Mouse (Mus musculus) cerebellum, adult 2 months (tissue): ENCODE results near the gene Cabin1. TPM values are rescaled to one million over a fixed set of nuclear protein-coding genes. Genes with fewer than 3 reads are reported as not detected.

Experiments
- DNase-seq, 2 experiments: peaks; one replicate each; pipeline ENCODE4 v3.0.0; 2021
- H3K27ac ChIP-seq: fragments of 200-500 bp; 2 replicates; pipeline ENCODE4 v1.5.1; 2012; ENCODE audit warnings: low read length, control low read depth, inconsistent platforms; ENCODE audit not compliant: insufficient read depth
- H3K27me3 ChIP-seq: fragments of 200-500 bp; 2 replicates; pipeline ENCODE4 v1.6.1; 2012; ENCODE audit warnings: inconsistent platforms, mild to moderate bottlenecking, low read length, moderate library complexity; ENCODE audit not compliant: control insufficient read depth, insufficient read depth
- H3K4me1 ChIP-seq: fragments of 200-500 bp; 2 replicates; pipeline ENCODE4 v1.6.1; 2011; ENCODE audit warnings: low read length; ENCODE audit not compliant: control insufficient read depth, insufficient read depth
- H3K4me3 ChIP-seq: fragments of 200-500 bp; replicated peaks from 2 replicates; pipeline ENCODE3; 2011; ENCODE audit warnings: mild to moderate bottlenecking, low read depth, low read length, control low read depth; ENCODE audit not compliant: insufficient read depth
- CTCF ChIP-seq: fragments of 200-500 bp; IDR thresholded peaks from 2 replicates; pipeline ENCODE4 v1.5.1; 2011; ENCODE audit warnings: low read depth, mild to moderate bottlenecking, control low read depth, low read length, moderate library complexity, borderline replicate concordance; ENCODE audit not compliant: insufficient read depth
- POLR2A ChIP-seq: fragments of 200-500 bp; IDR thresholded peaks from 2 replicates; pipeline ENCODE4 v1.6.1; 2011; ENCODE audit warnings: low read length, control low read depth, borderline replicate concordance; ENCODE audit not compliant: insufficient read depth
- WGBS: fragments of 180-500 bp; shearing (Covaris S2); methylation state at CpG from one replicate; pipeline ENCODE4 v1.1.7; 2018; 5-methylcytosine and 5-hydroxymethylcytosine counted together
- polyA plus RNA-seq: library from polyadenylated mRNA; depleted of rRNA; stranded (reverse); fragments of >200 nt; gene quantifications from 2 replicates; pipeline ENCODE4 v1.2.3, GENCODE M21; 2012

Cabin1 gene
- polyA plus RNA-seq, 1 experiment: 48.6 TPM

DNA sequence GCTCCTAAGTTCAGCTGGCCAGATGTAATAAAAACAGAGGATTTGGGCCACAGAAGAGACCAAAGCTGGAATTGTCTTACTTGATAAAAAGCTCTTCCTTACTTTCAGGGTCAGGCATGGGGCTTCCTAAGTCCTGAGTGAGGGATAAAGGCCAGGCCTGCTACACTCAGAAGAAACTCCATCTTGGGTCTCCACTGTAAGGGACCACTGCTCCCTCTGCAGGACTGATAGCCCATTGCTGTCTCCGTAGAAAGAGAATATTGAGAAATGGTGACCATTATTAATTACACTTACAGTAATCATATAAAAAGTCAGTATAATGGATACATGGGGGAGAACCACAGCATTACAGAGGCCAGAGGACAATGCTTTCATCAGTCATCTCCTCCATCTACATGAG lies 60.6 kb downstream of the Cabin1 start:
- H3K27me3 ChIP-seq: no peaks in the 10 kb centered on the region
- no peak overlapping the region for H3K4me3 ChIP-seq
- peak in 1 of 2 experiments; percentile 36 for DNase-seq
- 63% methylated on average over 1 of the region's 1 CpGs for WGBS
- H3K4me1 ChIP-seq: peaks cover 30% of the 10 kb centered on the region
- TF ChIP-seq POLR2A (no peak), CTCF (peak; percentile 41; the same call in 1 of the 2 replicates)
- peak overlapping the region; percentile 80 for H3K27ac ChIP-seq

DNA sequence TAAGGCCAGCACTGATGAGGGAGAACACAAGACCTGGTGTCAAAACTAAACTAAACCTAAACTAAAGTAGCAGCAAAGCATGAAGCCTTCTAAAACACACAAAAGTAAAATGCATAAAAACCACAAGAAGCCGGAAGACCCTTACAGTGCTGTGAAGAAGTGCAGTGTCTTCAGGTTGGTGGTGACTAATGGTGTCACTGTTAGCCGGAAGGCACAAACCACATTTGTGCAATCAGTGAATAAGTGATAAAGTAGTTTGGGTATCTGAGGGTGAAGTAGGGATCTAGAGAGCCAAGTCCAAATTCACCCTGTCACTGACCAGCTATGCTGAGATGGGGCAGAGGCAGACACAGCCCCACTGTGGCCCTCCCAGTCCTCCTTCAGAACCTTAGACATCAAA lies 61.6 kb downstream of the Cabin1 start:
- H3K4me3 ChIP-seq: no peak overlapping the region
- TF ChIP-seq POLR2A: no peak
- no peak for TF ChIP-seq CTCF
- no peak for DNase-seq

GRCm38 (mm10) chr10:75701280-75701679 lies 62.9 kb downstream of the Cabin1 start:
- no peak overlapping the region for H3K27ac ChIP-seq
- TF ChIP-seq CTCF (no peak), POLR2A (no peak)
- no peaks in the 10 kb centered on the region for H3K27me3 ChIP-seq
- H3K4me3 ChIP-seq: no peak overlapping the region
- WGBS: 87% methylated on average over 6 of the region's 6 CpGs
- H3K4me1 ChIP-seq: peaks cover 23% of the 10 kb centered on the region
- no peak for DNase-seq

More for the DNA sequence above, 61.6 kb downstream of the Cabin1 start:
- Histone ChIP-seq H3K27ac (no peak overlapping the region), H3K4me1 (peaks cover 23% of the 10 kb centered on the region), H3K27me3 (no peaks in the 10 kb centered on the region)
- WGBS: 97% methylated on average over 2 of the region's 2 CpGs

- 97% methylated on average over 3 of the region's 3 CpGs for WGBS
- TF ChIP-seq CTCF (no peak), POLR2A (no peak)
These were observed 66.4 kb downstream of the Cabin1 start for GRCm38 (mm10) chr10:75697693-75698092.

GRCm38 (mm10) chr10:75696597-75697355 lies 67.4 kb downstream of the Cabin1 start:
- H3K4me3 ChIP-seq: no peak overlapping the region
- 94% methylated on average over 7 of the region's 7 CpGs for WGBS
- peaks cover 28% of the 10 kb centered on the region for H3K4me1 ChIP-seq
- DNase-seq: no peak
- H3K27ac ChIP-seq: no peak overlapping the region
- no peaks in the 10 kb centered on the region for H3K27me3 ChIP-seq
- no peak for TF ChIP-seq POLR2A
- no peak for TF ChIP-seq CTCF

More at GRCm38 (mm10) chr10:75697693-75698092, 66.4 kb downstream of the Cabin1 start:
- Histone ChIP-seq H3K4me3 (no peak overlapping the region), H3K4me1 (peaks cover 28% of the 10 kb centered on the region), H3K27me3 (no peaks in the 10 kb centered on the region), H3K27ac (no peak overlapping the region)
- DNase-seq: no peak

DNA sequence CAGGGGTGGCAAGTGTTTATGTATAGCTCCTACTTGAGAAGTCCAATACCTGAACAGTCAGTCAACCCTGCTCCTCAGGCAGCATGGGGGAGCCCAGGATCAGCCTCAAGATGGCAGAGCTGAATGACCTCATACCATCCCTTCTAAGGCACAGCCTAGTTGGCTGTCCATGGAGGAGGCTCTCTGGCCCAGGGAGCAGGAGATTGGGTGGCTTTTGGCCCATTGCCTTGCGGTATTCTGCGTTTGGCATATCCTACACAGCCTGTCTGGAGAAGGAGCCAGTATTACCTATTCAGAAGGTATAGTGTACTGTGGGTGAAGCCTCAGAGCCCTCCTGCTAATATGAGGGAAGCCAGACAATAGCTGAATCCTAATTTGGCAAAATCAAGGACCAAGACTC lies 68.6 kb downstream of the Cabin1 start:
- Histone ChIP-seq H3K27ac (no peak overlapping the region), H3K27me3 (no peaks in the 10 kb centered on the region), H3K4me3 (no peak overlapping the region), H3K4me1 (peaks cover 28% of the 10 kb centered on the region)
- DNase-seq: peak; percentile 39 to 40
- TF ChIP-seq CTCF (no peak), POLR2A (no peak)
- 61% methylated on average over 2 of the region's 2 CpGs for WGBS

GRCm38 (mm10) chr10:75695078-75695477 lies 69.1 kb downstream of the Cabin1 start:
- WGBS: 54% methylated on average over 5 of the region's 5 CpGs
- Histone ChIP-seq H3K4me1 (peaks cover 28% of the 10 kb centered on the region), H3K27ac (no peak overlapping the region), H3K4me3 (no peak overlapping the region), H3K27me3 (no peaks in the 10 kb centered on the region)
- TF ChIP-seq CTCF: no peak
- TF ChIP-seq POLR2A: no peak
- peak; percentile 41 for DNase-seq

DNA sequence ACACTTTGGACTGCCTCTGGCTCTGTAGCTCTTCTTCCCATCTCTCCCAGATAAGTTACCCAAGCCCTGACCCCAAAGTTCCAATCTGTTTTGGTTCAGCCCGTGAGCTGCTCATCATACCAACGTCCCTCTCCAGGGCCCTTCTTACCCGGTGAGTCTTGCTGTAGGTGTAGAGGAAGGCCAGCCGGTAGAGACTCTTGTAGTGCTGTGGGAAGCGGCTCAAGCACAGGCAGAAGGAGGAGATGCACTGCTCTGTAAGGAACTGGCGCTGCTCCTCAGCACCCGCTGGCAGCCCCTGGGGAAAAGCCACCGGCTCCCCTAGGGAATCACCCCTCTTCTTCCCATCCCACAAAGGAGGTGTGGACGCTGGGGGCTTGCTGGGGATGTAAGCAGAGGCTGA lies 69.6 kb downstream of the Cabin1 start:
- peak in 1 of 2 experiments; percentile 44 for DNase-seq
- 53% methylated on average over 9 of the region's 9 CpGs for WGBS
- Histone ChIP-seq H3K4me3 (no peak overlapping the region), H3K4me1 (peaks cover 28% of the 10 kb centered on the region), H3K27me3 (no peaks in the 10 kb centered on the region), H3K27ac (no peak overlapping the region)
- no peak for TF ChIP-seq CTCF
- no peak for TF ChIP-seq POLR2A
